Mouse (Mus musculus) forebrain, embryonic 12.5 days (tissue): Measurements from ENCODE around the gene Selenom. TPM values are rescaled to one million over a fixed set of nuclear protein-coding genes. Genes with fewer than 3 reads are reported as not detected.

Experiments used
- ATAC-seq: fragments of 200-750 bp; cut with Nextera tagmentation; 2 replicates; pipeline ENCODE4 v1.8.0; 2017; ENCODE audit warnings: moderate TSS enrichment; ENCODE audit not compliant: low FRiP score
- H3K27ac ChIP-seq: fragments of 300-500 bp; sonication (generic); 2 replicates; pipeline ENCODE4 v1.5.1; 2016; ENCODE audit warnings: mild to moderate bottlenecking
- H3K27me3 ChIP-seq: fragments of 300-500 bp; sonication (generic); 2 replicates; pipeline ENCODE4 v1.6.1; 2016; ENCODE audit warnings: mild to moderate bottlenecking
- H3K36me3 ChIP-seq: fragments of 300-500 bp; sonication (generic); replicated peaks from 2 replicates; pipeline ENCODE4 v1.6.1; 2016; ENCODE audit warnings: mild to moderate bottlenecking
- H3K4me1 ChIP-seq: fragments of 300-500 bp; sonication (generic); 2 replicates; pipeline ENCODE4 v1.6.1; 2016
- H3K4me2 ChIP-seq: fragments of 300-500 bp; sonication (generic); 2 replicates; pipeline ENCODE4 v1.6.1; 2016; ENCODE audit warnings: mild to moderate bottlenecking, moderate library complexity
- H3K4me3 ChIP-seq: fragments of 300-500 bp; sonication (generic); replicated peaks from 2 replicates; pipeline ENCODE4 v1.5.1; 2016; ENCODE audit warnings: mild to moderate bottlenecking
- H3K9ac ChIP-seq: fragments of 300-500 bp; sonication (generic); 2 replicates; pipeline ENCODE4 v1.6.1; 2016; ENCODE audit warnings: mild to moderate bottlenecking
- H3K9me3 ChIP-seq: fragments of 300-500 bp; sonication (generic); 2 replicates; pipeline ENCODE4 v1.6.1; 2016
- WGBS: fragments of 180-500 bp; shearing (Covaris S2); methylation state at CpG from one replicate; pipeline ENCODE4 v1.1.7; 2016; 5-methylcytosine and 5-hydroxymethylcytosine counted together
- polyA plus RNA-seq: library from polyadenylated mRNA; unstranded; fragments of >200 nt; fragmentation: Nextera tagmentation; extraction: Ambion mirVana; gene quantifications from 2 replicates; pipeline ENCODE4 v1.2.1, GENCODE M21; 2016

Selenom gene
- polyA plus RNA-seq, 1 experiment from 2014 or later = 51.0 TPM

- Histone ChIP-seq H3K4me3 (peak overlapping the region; percentile 41), H3K27ac (no peak overlapping the region), H3K36me3 (peaks cover 20% of the 10 kb centered on the region), H3K27me3 (peaks cover 37% of the 10 kb centered on the region), H3K4me2 (peak overlapping the region; percentile 80), H3K4me1 (peaks cover 23% of the 10 kb centered on the region), H3K9ac (peak overlapping the region; percentile 42), H3K9me3 (no peaks in the 10 kb centered on the region)
- no peak for ATAC-seq
- WGBS = under 1% methylated on average over 50 of the region's 50 CpGs
Measured at GRCm38 (mm10) chr11:3516859-3517845, 2.7 kb downstream of the Selenom start.

- Histone ChIP-seq H3K4me1 (peaks cover 23% of the 10 kb centered on the region), H3K27me3 (peaks cover 37% of the 10 kb centered on the region), H3K4me3 (peak overlapping the region; percentile 41), H3K9ac (peak overlapping the region; percentile 42; the same call in 1 of the 2 replicates), H3K9me3 (no peaks in the 10 kb centered on the region), H3K4me2 (peak overlapping the region; percentile 80), H3K27ac (no peak overlapping the region), H3K36me3 (peaks cover 29% of the 10 kb centered on the region)
- WGBS = 63% methylated on average over 13 of the region's 13 CpGs
- no peak for ATAC-seq
Measured at GRCm38 (mm10) chr11:3517846-3518732, 3.6 kb downstream of the Selenom start.

GRCm38 (mm10) chr11:3519051-3519726 lies 4.7 kb downstream of the Selenom start:
- Histone ChIP-seq H3K4me1 (peaks cover 21% of the 10 kb centered on the region), H3K4me2 (no peak overlapping the region), H3K36me3 (peaks cover 37% of the 10 kb centered on the region), H3K27ac (no peak overlapping the region), H3K9ac (no peak overlapping the region), H3K9me3 (no peaks in the 10 kb centered on the region), H3K4me3 (no peak overlapping the region), H3K27me3 (peaks cover 37% of the 10 kb centered on the region)
- 85% methylated on average over 4 of the region's 4 CpGs for WGBS
- no peak for ATAC-seq

GRCm38 (mm10) chr11:3519756-3520398 lies 5.4 kb downstream of the Selenom start:
- Histone ChIP-seq H3K36me3 (peaks cover 44% of the 10 kb centered on the region), H3K9ac (no peak overlapping the region), H3K4me1 (peaks cover 17% of the 10 kb centered on the region), H3K4me2 (no peak overlapping the region), H3K27me3 (peaks cover 35% of the 10 kb centered on the region), H3K9me3 (no peaks in the 10 kb centered on the region), H3K4me3 (no peak overlapping the region), H3K27ac (no peak overlapping the region)
- ATAC-seq = no peak
- WGBS = 84% methylated on average over 11 of the region's 11 CpGs

- no peak for ATAC-seq
- Histone ChIP-seq H3K27ac (no peak overlapping the region), H3K4me2 (no peak overlapping the region), H3K4me3 (no peak overlapping the region), H3K27me3 (peaks cover 24% of the 10 kb centered on the region), H3K4me1 (peaks cover 14% of the 10 kb centered on the region), H3K9ac (no peak overlapping the region), H3K9me3 (no peaks in the 10 kb centered on the region), H3K36me3 (peaks cover 52% of the 10 kb centered on the region)
- 87% methylated on average over 14 of the region's 14 CpGs for WGBS
Measured at GRCm38 (mm10) chr11:3520919-3521318, 6.4 kb downstream of the Selenom start.

GRCm38 (mm10) chr11:3521339-3522224 lies 7.1 kb downstream of the Selenom start:
- Histone ChIP-seq H3K4me1 (peaks cover 14% of the 10 kb centered on the region), H3K27ac (no peak overlapping the region), H3K9ac (no peak overlapping the region), H3K27me3 (peaks cover 17% of the 10 kb centered on the region), H3K36me3 (peaks cover 53% of the 10 kb centered on the region), H3K9me3 (no peaks in the 10 kb centered on the region), H3K4me3 (no peak overlapping the region), H3K4me2 (no peak overlapping the region)
- 86% methylated on average over 23 of the region's 23 CpGs for WGBS
- ATAC-seq = no peak

- Histone ChIP-seq H3K27ac (no peak overlapping the region), H3K9ac (no peak overlapping the region), H3K4me1 (peaks cover 5% of the 10 kb centered on the region), H3K4me2 (no peak overlapping the region), H3K36me3 (peaks cover 60% of the 10 kb centered on the region), H3K9me3 (no peaks in the 10 kb centered on the region), H3K4me3 (no peak overlapping the region), H3K27me3 (peaks cover 9% of the 10 kb centered on the region)
- no peak for ATAC-seq
- WGBS = 93% methylated on average over 17 of the region's 17 CpGs
Measured at GRCm38 (mm10) chr11:3522285-3523000, 8.0 kb downstream of the Selenom start.

GRCm38 (mm10) chr11:3523840-3524582 lies 9.5 kb downstream of the Selenom start:
- no peak overlapping the region for H3K27ac ChIP-seq
- H3K36me3 ChIP-seq = peaks cover 73% of the 10 kb centered on the region
- H3K4me2 ChIP-seq = no peak overlapping the region
- H3K9me3 ChIP-seq = no peaks in the 10 kb centered on the region
- H3K4me3 ChIP-seq = no peak overlapping the region
- ATAC-seq = no peak
- H3K4me1 ChIP-seq = no peaks in the 10 kb centered on the region
- 78% methylated on average over 7 of the region's 7 CpGs for WGBS
- no peaks in the 10 kb centered on the region for H3K27me3 ChIP-seq
- no peak overlapping the region for H3K9ac ChIP-seq

GRCm38 (mm10) chr11:3525560-3525959 lies 11.1 kb downstream of the Selenom start:
- no peak for ATAC-seq

GRCm38 (mm10) chr11:3526207-3526606 lies 11.7 kb downstream of the Selenom start:
- Histone ChIP-seq H3K9ac (no peak overlapping the region), H3K36me3 (peaks cover 83% of the 10 kb centered on the region), H3K9me3 (no peaks in the 10 kb centered on the region), H3K4me3 (no peak overlapping the region), H3K27ac (no peak overlapping the region), H3K4me2 (no peak overlapping the region), H3K27me3 (no peaks in the 10 kb centered on the region), H3K4me1 (no peaks in the 10 kb centered on the region)
- 78% methylated on average over 9 of the region's 9 CpGs for WGBS
- no peak for ATAC-seq

More at GRCm38 (mm10) chr11:3525560-3525959, 11.1 kb downstream of the Selenom start:
- Histone ChIP-seq H3K4me2 (no peak overlapping the region), H3K9ac (no peak overlapping the region), H3K27ac (no peak overlapping the region), H3K27me3 (no peaks in the 10 kb centered on the region), H3K9me3 (no peaks in the 10 kb centered on the region), H3K4me3 (no peak overlapping the region), H3K4me1 (no peaks in the 10 kb centered on the region), H3K36me3 (peaks cover 83% of the 10 kb centered on the region)
- 84% methylated on average over 4 of the region's 4 CpGs for WGBS
